In genomic region chr7:122803839-122804496, GRCm38 (mm10) we compare ENCODE assay signal across 8 mouse cellular contexts.
DNase-seq lines count a peak whose midpoint lies in the region; ATAC-seq and TF ChIP-seq lines count a peak whose summit lies in the region.

No protein-coding gene starts in this region.

- no peak overlapping the region for H3K27ac ChIP-seq in hindbrain, postnatal 0 days
- no peak overlapping the region for H3K27ac ChIP-seq in hindbrain, embryonic 12.5 days
- peak overlapping the region; percentile 31 for H3K27ac ChIP-seq in heart, embryonic 15.5 days

- no peak for TF ChIP-seq CTCF in hindbrain, postnatal 0 days (IDR thresholded peaks at IDR 0.05; ENCODE audit: low read depth)

- WGBS in hindbrain, postnatal 0 days = 36% methylated on average over 9 of the region's 9 CpGs
- 75% methylated on average over 9 of the region's 9 CpGs for WGBS in hindbrain, embryonic 12.5 days
- WGBS in heart, embryonic 15.5 days = 38% methylated on average over 9 of the region's 9 CpGs
- 26% methylated on average over 9 of the region's 9 CpGs for WGBS in large intestine, adult 2 months

- H3K9me3 ChIP-seq in hindbrain, postnatal 0 days (ENCODE audit: low read length) = 0 out of 2 replicates have a peak, but pooled peaks cover 3% of the 10 kb centered on the region
- H3K9me3 ChIP-seq in hindbrain, embryonic 12.5 days (replicated peaks) = no peaks in the 10 kb centered on the region
- H3K9me3 ChIP-seq in heart, embryonic 15.5 days (replicated peaks) = no peaks in the 10 kb centered on the region

- peak; percentile 84 for DNase-seq in hindbrain, postnatal 0 days (ENCODE audit: low spot score)
- DNase-seq in brain, embryonic 18.5 days (ENCODE audit: low read depth, low spot score) = peak; percentile 16
- DNase-seq in large intestine, adult 2 months (ENCODE audit: low read depth, low spot score) = peak; percentile 32
- peak; percentile 50 for DNase-seq in retina, postnatal 1 day
- no peak for DNase-seq in B cell, adult 2 months
- DNase-seq in layer of hippocampus, postnatal 14 days (ENCODE audit: low spot score in 2 of 2) = no peak

- H3K9ac ChIP-seq in hindbrain, postnatal 0 days (replicated peaks; ENCODE audit: low read length) = no peak overlapping the region
- no peak overlapping the region for H3K9ac ChIP-seq in hindbrain, embryonic 12.5 days
- no peak overlapping the region for H3K9ac ChIP-seq in heart, embryonic 15.5 days

- H3K36me3 ChIP-seq in hindbrain, postnatal 0 days (ENCODE audit: insufficient read depth, low read length) = no peaks in the 10 kb centered on the region
- no peaks in the 10 kb centered on the region for H3K36me3 ChIP-seq in hindbrain, embryonic 12.5 days
- H3K36me3 ChIP-seq in heart, embryonic 15.5 days = no peaks in the 10 kb centered on the region

- no peak overlapping the region for H3K4me2 ChIP-seq in hindbrain, postnatal 0 days (ENCODE audit: low read depth, low read length)
- H3K4me2 ChIP-seq in hindbrain, embryonic 12.5 days (replicated peaks) = no peak overlapping the region
- peak overlapping the region; percentile 21; the same call in 1 of the 2 replicates for H3K4me2 ChIP-seq in heart, embryonic 15.5 days

- H3K4me3 ChIP-seq in hindbrain, postnatal 0 days (ENCODE audit: low read length) = no peak overlapping the region
- H3K4me3 ChIP-seq in hindbrain, embryonic 12.5 days = no peak overlapping the region
- H3K4me3 ChIP-seq in heart, embryonic 15.5 days = no peak overlapping the region

- peak; percentile 83 for ATAC-seq in hindbrain, postnatal 0 days
- ATAC-seq in hindbrain, embryonic 12.5 days (ENCODE audit: low FRiP score) = no peak
- ATAC-seq in heart, embryonic 15.5 days (replicated peaks; ENCODE audit: insufficient number of reproducible peaks, insufficient read depth, low FRiP score, low read depth) = peak; percentile 76

- H3K4me1 ChIP-seq in hindbrain, postnatal 0 days (ENCODE audit: insufficient read depth, low read length) = no peaks in the 10 kb centered on the region
- H3K4me1 ChIP-seq in hindbrain, embryonic 12.5 days = 0 out of 2 replicates have a peak, but pooled peaks cover 3% of the 10 kb centered on the region
- H3K4me1 ChIP-seq in heart, embryonic 15.5 days (replicated peaks) = peaks cover 10% of the 10 kb centered on the region

- no peaks in the 10 kb centered on the region for H3K27me3 ChIP-seq in hindbrain, postnatal 0 days (ENCODE audit: insufficient read depth, low read length)
- no peaks in the 10 kb centered on the region for H3K27me3 ChIP-seq in hindbrain, embryonic 12.5 days
- H3K27me3 ChIP-seq in heart, embryonic 15.5 days = no peaks in the 10 kb centered on the region; the same call in 1 of the 2 replicates

Comparison
In these comparisons a context has a peak if more than half of its experiments do, and no peak if none do; other contexts are left out.
1. DNase-seq: peak in hindbrain, postnatal 0 days (single experiment), brain, embryonic 18.5 days (single experiment), large intestine, adult 2 months (single experiment) and retina, postnatal 1 day (single experiment); none in B cell, adult 2 months (0 of 2) and layer of hippocampus, postnatal 14 days (0 of 2).